Mouse (Mus musculus) E14TG2a.4 (cell line): ENCODE results near the gene BC067074.

Experiments
- CTCF ChIP-seq: conservative IDR thresholded peaks from 2 replicates; pipeline ENCODE4 v1.5.1; 2014; ENCODE audit warnings: low read length
- NANOG ChIP-seq: IDR thresholded peaks from 2 replicates; pipeline ENCODE4 v1.6.1; 2014; ENCODE audit warnings: borderline replicate concordance, low read length, mixed read lengths

DNA sequence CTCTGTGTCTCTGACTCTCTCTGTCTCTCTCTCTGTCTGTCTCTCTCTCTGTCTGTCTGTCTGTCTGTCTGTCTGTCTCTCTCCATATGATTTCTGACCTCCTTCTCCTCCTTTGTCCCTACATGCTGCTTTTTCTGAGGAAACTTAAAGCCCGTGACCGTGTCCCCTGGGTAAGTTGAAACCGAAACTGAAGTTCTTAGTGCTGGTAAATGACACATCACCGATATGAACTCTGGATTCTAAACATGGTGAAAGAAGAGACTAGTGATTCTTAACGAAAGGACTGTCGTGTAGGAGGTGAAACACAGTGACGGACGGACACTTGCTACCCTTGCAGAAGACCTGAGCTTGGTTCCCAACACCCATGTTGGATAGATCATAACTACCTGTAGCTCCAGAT is 21.8 kb upstream of the BC067074 start:
- no peak for TF ChIP-seq CTCF
- TF ChIP-seq NANOG = no peak
